Comparison of ENCODE assay signal across 30 mouse cellular contexts in the genomic region with DNA sequence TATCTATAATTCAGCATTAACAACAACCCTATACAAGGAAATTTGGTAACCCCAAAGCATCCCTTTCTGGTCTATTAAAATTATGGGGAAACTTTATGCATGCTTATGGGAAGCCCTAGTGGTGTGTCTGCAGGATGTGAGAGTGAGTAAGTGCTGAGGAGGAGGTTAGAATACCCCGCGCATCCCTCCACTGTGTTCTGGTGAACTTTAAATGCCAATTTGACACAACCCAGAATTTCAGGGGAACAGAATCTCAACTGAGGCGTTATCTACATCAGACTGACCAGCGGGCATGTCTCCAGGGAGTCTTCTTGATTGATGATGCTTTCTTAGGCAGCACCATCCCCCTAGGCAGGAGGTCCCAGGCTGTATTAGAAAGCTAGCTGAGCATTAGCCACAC. TPM values are rescaled to one million over a fixed set of nuclear protein-coding genes. Genes with fewer than 3 reads are reported as not detected.
DNase-seq lines count a peak whose midpoint lies in the region; ATAC-seq lines count a peak whose summit lies in the region.
"Had no signal": no experiment of that assay in that cellular context is flagged by ENCODE, and none has a peak within 500 bp of the region (broad histone marks: within the 10 kb centered on the region; RNA-seq: fewer than 3 reads in every experiment).

No protein-coding gene starts in this region.

- DNase-seq in frontal cortex, adult 2 months (ENCODE audit: extremely low spot score in 1 of 2, low spot score in 1 of 2), result no peak
- peak; percentile 22 for DNase-seq in hindbrain, embryonic 11.5 days (ENCODE audit: low spot score)
- DNase-seq in adipocyte (ENCODE audit: low spot score), result peak; percentile 2
- peak; percentile 42 for DNase-seq in mesoderm, embryonic 11.5 days (ENCODE audit: low read depth, low spot score)
- DNase-seq in right cerebral cortex, postnatal 10 days (ENCODE audit: low spot score in 2 of 2), result no peak
- DNase-seq: adrenal gland, adult 8-10 months; adrenal gland, postnatal 36 days; cerebellum, adult 11 months; cerebellum, adult 2 months; cerebellum, adult 9-11 months; gastrocnemius, postnatal 10 days; gastrocnemius, postnatal 36 days; heart, postnatal 10 days; heart, postnatal 36 days; kidney, adult 2 months had no signal

- H3K36me3 ChIP-seq in hindbrain, embryonic 11.5 days (ENCODE audit: control insufficient read depth, insufficient read depth, low read length), result no peaks in the 10 kb centered on the region
- no peaks in the 10 kb centered on the region for H3K36me3 ChIP-seq in hindbrain, embryonic 16.5 days (ENCODE audit: control insufficient read depth, insufficient read depth, low read length)
- H3K36me3 ChIP-seq: forebrain, embryonic 10.5 days; heart, embryonic 12.5 days; heart, embryonic 15.5 days; hindbrain, embryonic 12.5 days had no signal

- no peak overlapping the region for H3K4me2 ChIP-seq in hindbrain, embryonic 11.5 days (replicated peaks; ENCODE audit: low read depth, low read length)
- H3K4me2 ChIP-seq in hindbrain, embryonic 16.5 days (ENCODE audit: low read length), result no peak overlapping the region
- H3K4me2 ChIP-seq: forebrain, embryonic 13.5 days; heart, embryonic 12.5 days; heart, embryonic 15.5 days; hindbrain, embryonic 12.5 days had no signal

- H3K27me3 ChIP-seq in hindbrain, embryonic 11.5 days (ENCODE audit: control insufficient read depth, insufficient read depth, low read length), result no peaks in the 10 kb centered on the region
- H3K27me3 ChIP-seq in hindbrain, embryonic 16.5 days (replicated peaks; ENCODE audit: control insufficient read depth, insufficient read depth, low read length), result no peaks in the 10 kb centered on the region
- H3K27me3 ChIP-seq: forebrain, embryonic 13.5 days; heart, embryonic 12.5 days; heart, embryonic 15.5 days; hindbrain, embryonic 12.5 days had no signal

- H3K9me3 ChIP-seq in hindbrain, embryonic 11.5 days (ENCODE audit: control insufficient read depth, low read length), result no peaks in the 10 kb centered on the region
- H3K9me3 ChIP-seq in hindbrain, embryonic 16.5 days (ENCODE audit: control insufficient read depth, low read length), result no peaks in the 10 kb centered on the region
- H3K9me3 ChIP-seq: forebrain, embryonic 10.5 days; forebrain, embryonic 13.5 days; heart, embryonic 12.5 days; heart, embryonic 15.5 days; hindbrain, embryonic 12.5 days had no signal

- no peaks in the 10 kb centered on the region for H3K4me1 ChIP-seq in hindbrain, embryonic 11.5 days (replicated peaks; ENCODE audit: control insufficient read depth, insufficient read depth, low read length)
- no peaks in the 10 kb centered on the region for H3K4me1 ChIP-seq in hindbrain, embryonic 16.5 days (ENCODE audit: control insufficient read depth, insufficient read depth, low read depth, low read length)

- 64% methylated on average over 4 of the region's 4 CpGs for WGBS in hindbrain, embryonic 11.5 days
- WGBS in hindbrain, embryonic 16.5 days, result 62% methylated on average over 4 of the region's 4 CpGs

- H3K27ac ChIP-seq in hindbrain, embryonic 11.5 days (ENCODE audit: low read depth, low read length), result no peak overlapping the region
- H3K27ac ChIP-seq in hindbrain, embryonic 16.5 days (ENCODE audit: low read depth, low read length), result no peak overlapping the region
- H3K27ac ChIP-seq: forebrain, embryonic 10.5 days; forebrain, embryonic 13.5 days; heart, embryonic 15.5 days; hindbrain, embryonic 12.5 days; hindbrain, postnatal 0 days had no signal

- no peak overlapping the region for H3K4me3 ChIP-seq in hindbrain, embryonic 11.5 days (ENCODE audit: low read depth, low read length)
- H3K4me3 ChIP-seq in hindbrain, embryonic 16.5 days (ENCODE audit: low read length), result no peak overlapping the region
- H3K4me3 ChIP-seq: forebrain, embryonic 10.5 days; forebrain, embryonic 13.5 days; heart, embryonic 12.5 days; heart, embryonic 15.5 days; hindbrain, embryonic 12.5 days had no signal

- ATAC-seq in frontal cortex, adult (ENCODE audit: low TSS enrichment), result peak; percentile 44
- ATAC-seq in hindbrain, embryonic 11.5 days (ENCODE audit: low FRiP score), result no peak
- ATAC-seq in hindbrain, embryonic 16.5 days, result no peak
- ATAC-seq: CD4-positive, CD25-positive, alpha-beta regulatory T cell, adult 4 months; forebrain, embryonic 13.5 days; forebrain, embryonic 16.5 days; hindbrain, postnatal 0 days; intestine, postnatal 0 days had no signal

- no peak overlapping the region for H3K9ac ChIP-seq in hindbrain, embryonic 11.5 days (ENCODE audit: low read depth, low read length)
- H3K9ac ChIP-seq in hindbrain, embryonic 16.5 days (ENCODE audit: low read depth, low read length), result no peak overlapping the region
- H3K9ac ChIP-seq: forebrain, embryonic 13.5 days; heart, embryonic 12.5 days; heart, embryonic 15.5 days; hindbrain, embryonic 12.5 days had no signal

RNA-seq across cellular contexts. Expression of a gene that starts 5.5 kb away (rescaled TPM):
- 2.0 TPM in 2 replicates for polyA plus RNA-seq in frontal cortex, adult 2 months (2012; rRNA removed)
- polyA plus RNA-seq in hindbrain, embryonic 11.5 days (2014; fragmentation: Nextera tagmentation; extraction: Ambion mirVana), result 4.1 and 5.9 TPM in 2 replicates
- polyA plus RNA-seq in hindbrain, embryonic 16.5 days (2015; fragmentation: Nextera tagmentation; extraction: Ambion mirVana), result 9.6 and 10.3 TPM in 2 replicates

RNA-seq across cellular contexts. Expression of a gene that starts 6.8 kb away (rescaled TPM):
- 19.8 and 22.8 TPM in 2 replicates for polyA plus RNA-seq in frontal cortex, adult 2 months (2012; rRNA removed)
- 3.0 and 4.0 TPM in 2 replicates for polyA plus RNA-seq in hindbrain, embryonic 11.5 days (2014; fragmentation: Nextera tagmentation; extraction: Ambion mirVana)
- 5.0 and 5.1 TPM in 2 replicates for polyA plus RNA-seq in hindbrain, embryonic 16.5 days (2015; fragmentation: Nextera tagmentation; extraction: Ambion mirVana)

RNA-seq across cellular contexts. Expression of a gene that starts 16.6 kb away (rescaled TPM):
- polyA plus RNA-seq in frontal cortex, adult 2 months (2012; rRNA removed), result 21.6 and 23.0 TPM in 2 replicates
- polyA plus RNA-seq in hindbrain, embryonic 11.5 days (2014; fragmentation: Nextera tagmentation; extraction: Ambion mirVana), result 7.0 and 8.3 TPM in 2 replicates
- polyA plus RNA-seq in hindbrain, embryonic 16.5 days (2015; fragmentation: Nextera tagmentation; extraction: Ambion mirVana), result 8.2 and 9.2 TPM in 2 replicates

RNA-seq across cellular contexts. Expression of a gene that starts 16.9 kb away (rescaled TPM):
- polyA plus RNA-seq in frontal cortex, adult 2 months (2012; rRNA removed), result not detected in 2 replicates
- not detected in 2 replicates for polyA plus RNA-seq in hindbrain, embryonic 11.5 days (2014; fragmentation: Nextera tagmentation; extraction: Ambion mirVana)
- polyA plus RNA-seq in hindbrain, embryonic 16.5 days (2015; fragmentation: Nextera tagmentation; extraction: Ambion mirVana), result not detected in 2 replicates
- polyA plus RNA-seq: C2C12; cerebellum, adult 2 months; embryonic facial prominence, embryonic 11.5 days; embryonic facial prominence, embryonic 14.5 days; forebrain, embryonic 10.5 days; forebrain, embryonic 13.5 days; forebrain, embryonic 16.5 days; heart, embryonic 12.5 days; heart, embryonic 15.5 days; hindbrain, embryonic 12.5 days; hindbrain, postnatal 0 days; intestine, embryonic 14.5 days; kidney, adult 2 months had no signal

RNA-seq across cellular contexts. Expression of a gene that starts 32.3 kb away (rescaled TPM):
- polyA plus RNA-seq in frontal cortex, adult 2 months (2012; rRNA removed), result 0.18 and 0.99 TPM in 2 replicates
- not detected in 2 replicates for polyA plus RNA-seq in hindbrain, embryonic 11.5 days (2014; fragmentation: Nextera tagmentation; extraction: Ambion mirVana)
- not detected in 2 replicates for polyA plus RNA-seq in hindbrain, embryonic 16.5 days (2015; fragmentation: Nextera tagmentation; extraction: Ambion mirVana)
- polyA plus RNA-seq: CD4-positive, CD25-positive, alpha-beta regulatory T cell, adult 4 months; embryonic facial prominence, embryonic 11.5 days; embryonic facial prominence, embryonic 14.5 days; forebrain, embryonic 10.5 days; forebrain, embryonic 13.5 days; heart, embryonic 12.5 days; heart, embryonic 15.5 days; hindbrain, embryonic 12.5 days; hindbrain, postnatal 0 days; intestine, embryonic 14.5 days had no signal

Comparison
In these comparisons a context has a peak if more than half of its experiments do, and no peak if none do; other contexts are left out.
1. DNase-seq: peak in hindbrain, embryonic 11.5 days (single experiment), adipocyte (single experiment) and mesoderm, embryonic 11.5 days (single experiment); none in frontal cortex, adult 2 months (0 of 2) and right cerebral cortex, postnatal 10 days (0 of 2).